Mouse (Mus musculus): Measurements from ENCODE around the gene Rab27a. TPM values are rescaled to one million over a fixed set of nuclear protein-coding genes. Genes with fewer than 3 reads are reported as not detected.

Gene Rab27a
- total and polyA plus RNA-seq, 3 experiments, result 14.8 to 25.6 (median 20.0) TPM

GRCm38 (mm10) chr9:73129875-73130274 lies 85.2 kb downstream of the Rab27a start:
- DNase-seq (ENCODE audit: extremely low read depth), result no peak

GRCm38 (mm10) chr9:73130529-73130928 lies 85.9 kb downstream of the Rab27a start:
- no peak for DNase-seq (ENCODE audit: extremely low read depth)
- TF ChIP-seq EP300 (IDR thresholded peaks at IDR 0.05; ENCODE audit: low read length), result no peak
- TF ChIP-seq JUND (conservative IDR thresholded peaks at IDR 0.05; ENCODE audit: low read depth, low read length), result no peak
- TF ChIP-seq CHD2 (IDR thresholded peaks at IDR 0.05; ENCODE audit: low read length), result no peak
- no peak for TF ChIP-seq TCF12 (IDR thresholded peaks at IDR 0.05; ENCODE audit: low read depth, low read length)
- TF ChIP-seq ELF1 (IDR thresholded peaks at IDR 0.05; ENCODE audit: low read depth, low read length), result no peak
- no peak for TF ChIP-seq TBP (conservative IDR thresholded peaks at IDR 0.05; ENCODE audit: low read depth, low read length)
- TF ChIP-seq ZMIZ1 (IDR thresholded peaks at IDR 0.05; ENCODE audit: low read depth, low read length), result no peak
- no peak for TF ChIP-seq RAD21 (IDR thresholded peaks at IDR 0.05; ENCODE audit: low read depth, low read length)
- no peak for TF ChIP-seq KAT2A (IDR thresholded peaks at IDR 0.05; ENCODE audit: insufficient replicate concordance, low read length)
- no peak for TF ChIP-seq HCFC1 (IDR thresholded peaks at IDR 0.05; ENCODE audit: low read depth, low read length)
- in situ Hi-C loops (cut with MboI; ENCODE audit: low pct_ligation_motif_present, low pct_unique_long_range_greater_than_20kb, low sequenced_read_pairs), result no loop called here
- H3K4me3 ChIP-seq (replicated peaks in 1 of 3; ENCODE audit: low read depth in 2 of 3, low read length in 2 of 3, poor library complexity in 1 of 3), result no peak overlapping the region
- H3K79me2 ChIP-seq (replicated peaks; ENCODE audit: control insufficient read depth, extremely low read depth, insufficient read depth, poor library complexity, severe bottlenecking), result no peaks in the 10 kb centered on the region
- no peaks in the 10 kb centered on the region for H3K9me3 ChIP-seq (replicated peaks; ENCODE audit: low read length)
- no peak overlapping the region for H3K4me2 ChIP-seq (ENCODE audit: insufficient read depth, low read depth, poor library complexity, severe bottlenecking)
- no peaks in the 10 kb centered on the region for H3K4me1 ChIP-seq (ENCODE audit: control insufficient read depth in 1 of 2, insufficient read depth in 2 of 2)
- no peak overlapping the region for H3K9ac ChIP-seq (ENCODE audit: insufficient read depth, low read depth)
- dilution Hi-C loops (cut with MboI; ENCODE audit: extremely low pct_ligation_motif_present, extremely low pct_unique_long_range_greater_than_20kb, low sequenced_read_pairs), result no loop called here
- peaks cover 35 to 72% of the 10 kb centered on the region in 2 experiments for H3K36me3 ChIP-seq (replicated peaks in 1 of 2; ENCODE audit: control insufficient read depth in 1 of 2, insufficient read depth in 1 of 2, low read length in 1 of 2)
- H3K27ac ChIP-seq (ENCODE audit: insufficient read depth, low read depth), result no peak overlapping the region
- no peaks in the 10 kb centered on the region for H3K27me3 ChIP-seq (replicated peaks)

More at GRCm38 (mm10) chr9:73129875-73130274, 85.2 kb downstream of the Rab27a start:
- no peaks in the 10 kb centered on the region for H3K9me3 ChIP-seq (replicated peaks; ENCODE audit: low read length)
- no peak overlapping the region for H3K9ac ChIP-seq (ENCODE audit: insufficient read depth, low read depth)
- TF ChIP-seq ZMIZ1 (IDR thresholded peaks at IDR 0.05; ENCODE audit: low read depth, low read length) (no peak), KAT2A (IDR thresholded peaks at IDR 0.05; ENCODE audit: insufficient replicate concordance, low read length) (no peak), TCF12 (IDR thresholded peaks at IDR 0.05; ENCODE audit: low read depth, low read length) (no peak), IRF4 (IDR thresholded peaks at IDR 0.05; ENCODE audit: low read depth, low read length) (no peak), ZC3H11A (IDR thresholded peaks at IDR 0.05; ENCODE audit: low read depth, low read length) (no peak), MAZ (IDR thresholded peaks at IDR 0.05; ENCODE audit: low read depth, low read length) (no peak), MAFK (IDR thresholded peaks at IDR 0.05; ENCODE audit: insufficient replicate concordance, low read length) (no peak), SMC3 (IDR thresholded peaks at IDR 0.05; ENCODE audit: low read depth, low read length) (no peak), MYC (IDR thresholded peaks at IDR 0.05; ENCODE audit: low read depth, low read length) (no peak), POLR2A (IDR thresholded peaks at IDR 0.05; ENCODE audit: low read depth, low read length) (no peak), USF2 (conservative IDR thresholded peaks at IDR 0.05; ENCODE audit: low read depth, low read length) (no peak), USF1 (IDR thresholded peaks at IDR 0.05; ENCODE audit: low read depth, low read length) (no peak)
- H3K4me2 ChIP-seq (ENCODE audit: insufficient read depth, low read depth, poor library complexity, severe bottlenecking), result no peak overlapping the region
- no peak overlapping the region for H3K4me3 ChIP-seq (replicated peaks in 1 of 3; ENCODE audit: low read depth in 2 of 3, low read length in 2 of 3, poor library complexity in 1 of 3)
- H3K4me1 ChIP-seq (ENCODE audit: control insufficient read depth in 1 of 2, insufficient read depth in 2 of 2), result no peaks in the 10 kb centered on the region
- no peak overlapping the region for H3K27ac ChIP-seq (ENCODE audit: insufficient read depth, low read depth)
- in situ Hi-C loops (cut with MboI; ENCODE audit: low pct_ligation_motif_present, low pct_unique_long_range_greater_than_20kb, low sequenced_read_pairs), result no loop called here
- no peaks in the 10 kb centered on the region for H3K79me2 ChIP-seq (replicated peaks; ENCODE audit: control insufficient read depth, extremely low read depth, insufficient read depth, poor library complexity, severe bottlenecking)
- peaks cover 42 to 79% of the 10 kb centered on the region in 2 experiments for H3K36me3 ChIP-seq (replicated peaks in 1 of 2; ENCODE audit: control insufficient read depth in 1 of 2, insufficient read depth in 1 of 2, low read length in 1 of 2)
- dilution Hi-C loops (cut with MboI; ENCODE audit: extremely low pct_ligation_motif_present, extremely low pct_unique_long_range_greater_than_20kb, low sequenced_read_pairs), result no loop called here
- H3K27me3 ChIP-seq (replicated peaks), result no peaks in the 10 kb centered on the region

Measured in CH12.LX (cell line).